Mouse (Mus musculus) kidney, adult 2 months (tissue): Measurements from ENCODE around the gene Padi1. TPM values are rescaled to one million over a fixed set of nuclear protein-coding genes. Genes with fewer than 3 reads are reported as not detected.

ENCODE experiments used
- DNase-seq: peaks from one replicate; pipeline ENCODE4 v3.0.0; 2021
- H3K27ac ChIP-seq: fragments of 200-500 bp; 2 replicates; pipeline ENCODE4 v1.5.1; 2012; ENCODE audit warnings: low read depth, low read length, control low read depth, inconsistent platforms; ENCODE audit not compliant: insufficient read depth
- H3K27me3 ChIP-seq: fragments of 200-500 bp; replicated peaks from 2 replicates; pipeline ENCODE4 v1.6.1; 2012; ENCODE audit warnings: mild to moderate bottlenecking, moderate library complexity, low read length, inconsistent platforms; ENCODE audit not compliant: control insufficient read depth, insufficient read depth
- H3K36me3 ChIP-seq: fragments of 200-500 bp; 2 replicates; pipeline ENCODE4 v1.6.1; 2012; ENCODE audit warnings: mild to moderate bottlenecking, moderate library complexity, low read length, inconsistent platforms; ENCODE audit not compliant: control insufficient read depth, insufficient read depth
- H3K4me1 ChIP-seq: fragments of 200-500 bp; 2 replicates; pipeline ENCODE4 v1.6.1; 2011; ENCODE audit warnings: low read length; ENCODE audit not compliant: control insufficient read depth, insufficient read depth
- H3K4me3 ChIP-seq: fragments of 200-500 bp; 2 replicates; pipeline ENCODE4 v1.5.1; 2011; ENCODE audit warnings: mild to moderate bottlenecking, low read depth, low read length, control low read depth; ENCODE audit not compliant: insufficient read depth
- CTCF ChIP-seq: fragments of 200-500 bp; conservative IDR thresholded peaks from 2 replicates; pipeline ENCODE4 v1.5.1; 2011; ENCODE audit warnings: low read depth, mild to moderate bottlenecking, control low read depth, low read length, moderate library complexity, mixed read lengths; ENCODE audit not compliant: insufficient read depth, insufficient read length
- POLR2A ChIP-seq: fragments of 200-500 bp; IDR thresholded peaks from one replicate; pipeline ENCODE4 v1.6.1; 2011; ENCODE audit warnings: low read depth, low read length, control low read depth
- WGBS: fragments of 180-500 bp; shearing (Covaris S2); methylation state at CpG from one replicate; pipeline ENCODE4 v1.1.7; 2018; 5-methylcytosine and 5-hydroxymethylcytosine counted together
- polyA plus RNA-seq: library from polyadenylated mRNA; depleted of rRNA; stranded (reverse); fragments of >200 nt; gene quantifications from 2 replicates; pipeline ENCODE4 v1.2.3, GENCODE M21; 2012

Gene Padi1
- polyA plus RNA-seq, 1 experiment = 0.13 TPM

DNA sequence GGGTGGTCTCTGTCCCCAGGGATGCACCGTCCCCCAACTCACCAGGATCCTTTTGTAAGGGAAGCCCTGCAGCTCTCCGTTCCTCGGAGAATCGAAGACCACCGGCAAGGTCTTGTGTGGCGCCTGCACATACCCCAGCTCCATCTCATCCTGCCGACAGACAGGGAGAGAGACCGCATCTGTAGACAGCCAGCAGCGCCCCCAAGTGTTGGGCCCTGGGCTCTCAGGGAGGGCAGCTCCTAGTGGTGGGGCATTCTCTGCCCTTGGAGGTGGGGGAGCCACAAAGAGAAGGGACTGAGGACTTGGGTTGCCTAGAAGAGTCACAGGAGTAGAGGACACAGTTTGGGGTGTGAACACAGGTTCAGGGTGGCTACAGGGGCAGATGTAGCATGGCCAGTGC is 51.8 kb downstream of the Padi1 start:
- no peaks in the 10 kb centered on the region for H3K36me3 ChIP-seq
- TF ChIP-seq CTCF (no peak), POLR2A (no peak)
- H3K4me1 ChIP-seq = no peaks in the 10 kb centered on the region
- no peak overlapping the region for H3K27ac ChIP-seq
- H3K4me3 ChIP-seq = no peak overlapping the region
- no peaks in the 10 kb centered on the region for H3K27me3 ChIP-seq
- DNase-seq = no peak
- WGBS = 70% methylated on average over 9 of the region's 9 CpGs

DNA sequence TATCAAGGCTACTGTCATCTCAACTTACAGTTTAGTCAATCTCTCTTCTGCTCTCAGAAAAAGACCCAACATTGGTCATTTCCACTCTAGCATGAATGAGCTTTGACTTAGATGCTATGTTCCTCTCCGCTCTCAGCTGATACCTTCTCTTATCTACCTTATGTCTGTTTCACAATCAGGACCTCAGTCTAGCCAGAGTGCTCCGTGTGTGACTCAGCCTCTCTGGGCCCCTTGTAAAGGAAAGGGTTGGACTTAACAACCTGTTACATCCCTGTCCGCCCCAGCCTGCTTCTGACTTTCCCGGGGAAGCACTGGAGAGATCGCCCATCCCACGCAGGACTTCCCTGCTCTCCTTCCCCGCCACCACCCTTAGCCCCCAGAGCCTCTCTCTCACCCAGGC is 53.0 kb downstream of the Padi1 start:
- no peak overlapping the region for H3K4me3 ChIP-seq
- WGBS = 67% methylated on average over 7 of the region's 7 CpGs
- no peaks in the 10 kb centered on the region for H3K4me1 ChIP-seq
- H3K27ac ChIP-seq = no peak overlapping the region
- no peak for TF ChIP-seq CTCF
- TF ChIP-seq POLR2A = no peak
- no peaks in the 10 kb centered on the region for H3K36me3 ChIP-seq
- no peak for DNase-seq
- H3K27me3 ChIP-seq = no peaks in the 10 kb centered on the region

DNA sequence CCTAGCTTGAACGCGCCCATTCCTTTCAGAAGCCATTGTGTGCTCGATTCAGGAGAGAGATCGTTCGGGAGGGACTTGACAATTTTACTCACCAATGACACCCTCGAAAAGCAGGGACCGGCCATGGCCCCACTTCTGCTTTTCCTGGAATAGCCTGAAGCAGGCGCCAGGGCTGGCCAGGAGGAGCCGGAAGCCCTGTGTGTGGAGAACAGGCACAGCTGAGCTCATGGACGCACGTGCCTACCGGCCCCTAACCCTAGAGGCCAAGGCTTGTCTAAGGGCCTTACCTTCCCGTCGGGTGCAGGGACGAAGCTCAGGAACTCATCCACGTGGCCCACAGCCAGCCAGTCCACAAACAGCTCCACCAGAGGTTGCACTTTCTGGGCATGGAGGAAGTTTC is 54.5 kb downstream of the Padi1 start:
- TF ChIP-seq CTCF (no peak), POLR2A (no peak)
- Histone ChIP-seq H3K4me1 (no peaks in the 10 kb centered on the region), H3K4me3 (no peak overlapping the region), H3K27ac (no peak overlapping the region), H3K27me3 (no peaks in the 10 kb centered on the region), H3K36me3 (no peaks in the 10 kb centered on the region)
- no peak for DNase-seq
- WGBS = 79% methylated on average over 16 of the region's 16 CpGs

DNA sequence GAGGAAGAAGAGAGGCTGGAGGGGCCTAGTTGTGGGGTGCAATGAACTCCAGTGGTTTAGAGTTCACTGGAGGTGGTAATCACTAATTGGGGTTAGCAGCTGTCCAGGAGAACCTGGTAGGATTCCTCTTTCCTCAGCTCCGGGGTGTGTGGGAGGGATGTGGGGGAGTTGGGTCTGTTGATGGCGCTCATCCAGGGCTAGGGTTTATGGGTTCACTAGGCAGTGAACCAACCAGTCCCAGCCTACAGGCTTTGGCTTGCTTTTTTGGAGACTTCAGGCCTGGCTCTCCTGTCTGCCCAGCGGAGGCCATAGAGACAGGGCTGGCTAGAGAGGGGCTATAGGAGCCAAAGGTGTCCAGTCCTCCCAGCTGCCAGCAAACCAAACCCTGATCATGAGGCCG is 55.6 kb downstream of the Padi1 start:
- Histone ChIP-seq H3K4me3 (no peak overlapping the region), H3K27ac (no peak overlapping the region), H3K27me3 (no peaks in the 10 kb centered on the region), H3K36me3 (no peaks in the 10 kb centered on the region), H3K4me1 (no peaks in the 10 kb centered on the region)
- TF ChIP-seq CTCF (no peak), POLR2A (no peak)
- WGBS = 55% methylated on average over 4 of the region's 4 CpGs
- DNase-seq = no peak

DNA sequence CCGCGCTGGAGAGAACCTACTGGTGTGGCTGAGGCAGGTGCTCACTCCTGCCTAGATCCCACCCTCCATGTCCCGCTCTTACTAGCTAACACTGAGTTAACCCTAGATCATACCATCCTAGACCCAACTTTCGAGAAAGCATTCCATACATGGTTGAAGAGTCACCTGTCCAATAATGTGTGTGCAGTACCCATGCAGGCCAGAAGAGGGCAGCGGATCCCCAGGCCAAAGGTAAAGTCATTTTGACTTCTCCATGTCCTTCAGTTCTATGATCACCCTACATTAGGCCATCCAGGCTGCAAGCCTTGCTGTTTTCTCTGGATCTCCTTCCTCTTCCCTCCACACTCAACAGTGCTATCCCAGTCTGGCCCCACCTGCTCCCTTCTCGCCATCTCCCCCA is 56.6 kb downstream of the Padi1 start:
- H3K27me3 ChIP-seq = no peaks in the 10 kb centered on the region
- TF ChIP-seq POLR2A = no peak
- peak; percentile 87 for TF ChIP-seq CTCF
- 51% methylated on average over 6 of the region's 6 CpGs for WGBS
- no peaks in the 10 kb centered on the region for H3K36me3 ChIP-seq
- H3K4me3 ChIP-seq = no peak overlapping the region
- H3K27ac ChIP-seq = no peak overlapping the region
- peak; percentile 67 for DNase-seq
- H3K4me1 ChIP-seq = no peaks in the 10 kb centered on the region

DNA sequence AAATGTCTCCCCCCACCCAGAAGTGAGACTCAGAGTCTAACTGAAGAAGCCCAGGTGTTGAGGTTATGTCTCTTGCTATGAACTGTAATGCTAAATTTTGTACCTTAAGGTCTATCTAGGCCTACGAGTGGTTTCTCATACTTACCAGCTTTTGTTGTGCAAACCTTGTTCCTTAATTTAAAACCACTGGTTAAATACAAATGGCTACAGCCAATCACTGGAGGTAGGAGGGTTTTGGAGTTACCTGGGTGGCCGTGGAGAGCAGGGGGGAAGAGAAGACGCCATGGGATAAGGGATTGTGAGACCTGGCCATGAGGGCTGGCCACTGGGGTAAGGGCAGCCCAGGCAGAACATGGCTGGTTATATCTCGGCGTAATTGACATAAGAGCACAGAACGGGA is 57.3 kb downstream of the Padi1 start:
- WGBS = 82% methylated on average over 6 of the region's 6 CpGs
- Histone ChIP-seq H3K36me3 (no peaks in the 10 kb centered on the region), H3K27me3 (no peaks in the 10 kb centered on the region), H3K4me3 (no peak overlapping the region), H3K4me1 (no peaks in the 10 kb centered on the region), H3K27ac (no peak overlapping the region)
- TF ChIP-seq CTCF (no peak), POLR2A (no peak)
- no peak for DNase-seq

DNA sequence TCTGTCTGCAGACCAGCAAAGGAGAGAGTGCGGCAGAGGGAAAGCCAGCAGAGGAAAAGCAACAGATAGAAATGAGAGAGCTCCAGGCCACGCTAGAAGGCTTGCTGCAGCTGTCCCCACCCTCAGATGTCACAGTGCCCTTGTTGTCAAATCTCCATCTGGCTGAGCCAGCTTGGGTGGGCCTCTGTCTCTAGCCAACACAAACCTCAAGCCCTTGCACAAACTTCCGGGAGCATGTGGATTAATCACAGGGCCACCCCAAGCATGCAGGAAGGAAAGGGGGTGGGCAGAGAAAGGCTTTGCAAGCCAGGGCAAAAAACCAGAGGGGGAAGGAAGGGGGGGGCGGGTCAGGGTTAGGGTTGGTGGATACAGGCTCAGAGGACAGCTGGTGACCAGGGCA is 58.2 kb downstream of the Padi1 start:
- DNase-seq = peak; percentile 64
- H3K4me3 ChIP-seq = no peak overlapping the region
- no peaks in the 10 kb centered on the region for H3K36me3 ChIP-seq
- no peaks in the 10 kb centered on the region for H3K4me1 ChIP-seq
- TF ChIP-seq POLR2A = no peak
- no peak for TF ChIP-seq CTCF
- WGBS = 52% methylated on average over 4 of the region's 4 CpGs
- no peaks in the 10 kb centered on the region for H3K27me3 ChIP-seq
- no peak overlapping the region for H3K27ac ChIP-seq

DNA sequence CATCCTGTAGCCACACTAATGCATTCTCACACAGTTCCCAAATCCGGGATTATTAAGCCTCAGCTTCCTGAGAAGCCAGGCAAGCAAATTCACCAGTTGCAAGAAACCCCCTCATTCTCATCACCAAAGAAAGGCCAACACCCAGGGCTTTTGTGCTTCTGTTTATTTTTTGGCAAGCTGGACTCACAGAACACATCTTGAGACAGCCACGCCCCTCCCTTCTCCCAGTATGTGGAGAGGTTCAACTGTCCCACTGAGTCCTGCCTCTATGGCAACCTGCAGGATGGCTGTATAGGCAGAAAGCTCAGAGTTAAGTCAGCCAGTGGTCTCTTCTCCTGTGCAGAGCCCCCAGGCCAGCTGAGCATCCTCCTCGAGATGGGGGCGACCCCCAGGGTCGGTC is 60.4 kb downstream of the Padi1 start:
- no peak overlapping the region for H3K4me3 ChIP-seq
- 73% methylated on average over 5 of the region's 5 CpGs for WGBS
- TF ChIP-seq CTCF (no peak), POLR2A (no peak)

More for the DNA sequence above, 60.4 kb downstream of the Padi1 start:
- no peaks in the 10 kb centered on the region for H3K4me1 ChIP-seq
- DNase-seq = no peak
- no peaks in the 10 kb centered on the region for H3K36me3 ChIP-seq
- H3K27me3 ChIP-seq = no peaks in the 10 kb centered on the region
- no peak overlapping the region for H3K27ac ChIP-seq
